Mouse (Mus musculus): Measurements from ENCODE around the gene Nrd1. TPM values are rescaled to one million over a fixed set of nuclear protein-coding genes. Genes with fewer than 3 reads are reported as not detected.
A peak's percentile ranks its signal among the peaks of the same experiment; 100 is the strongest.

Nrd1 gene
- polyA plus RNA-seq, 1 experiment from 2014 or later = 71.8 TPM

GRCm38 (mm10) chr4:109014091-109014490 lies 13.6 kb downstream of the Nrd1 start:
- Histone ChIP-seq H3K27ac (replicated peaks; ENCODE audit: low read depth, low read length) (no peak overlapping the region), H3K4me3 (replicated peaks; ENCODE audit: low read depth, low read length) (no peak overlapping the region), H3K36me3 (ENCODE audit: control insufficient read depth, insufficient read depth, low read length) (peaks cover 28% of the 10 kb centered on the region), H3K9me3 (ENCODE audit: control insufficient read depth, low read length) (no peaks in the 10 kb centered on the region), H3K9ac (replicated peaks; ENCODE audit: low read length) (no peak overlapping the region), H3K27me3 (ENCODE audit: control insufficient read depth, insufficient read depth, low read length) (no peaks in the 10 kb centered on the region), H3K4me2 (ENCODE audit: low read length) (no peak overlapping the region), H3K4me1 (ENCODE audit: control insufficient read depth, insufficient read depth, low read length) (no peaks in the 10 kb centered on the region)
- ATAC-seq (ENCODE audit: low FRiP score, low TSS enrichment) (no peak), DNase-seq (no peak)
- 95% methylated on average over 4 of the region's 4 CpGs for WGBS

GRCm38 (mm10) chr4:109017441-109017840 lies 17.0 kb downstream of the Nrd1 start:
- DNase-seq (no peak), ATAC-seq (ENCODE audit: low FRiP score, low TSS enrichment) (no peak)
- Histone ChIP-seq H3K9me3 (ENCODE audit: control insufficient read depth, low read length) (no peaks in the 10 kb centered on the region), H3K9ac (replicated peaks; ENCODE audit: low read length) (no peak overlapping the region), H3K36me3 (ENCODE audit: control insufficient read depth, insufficient read depth, low read length) (peaks cover 51% of the 10 kb centered on the region), H3K4me2 (ENCODE audit: low read length) (no peak overlapping the region), H3K4me1 (ENCODE audit: control insufficient read depth, insufficient read depth, low read length) (no peaks in the 10 kb centered on the region), H3K27ac (replicated peaks; ENCODE audit: low read depth, low read length) (no peak overlapping the region), H3K4me3 (replicated peaks; ENCODE audit: low read depth, low read length) (no peak overlapping the region), H3K27me3 (ENCODE audit: control insufficient read depth, insufficient read depth, low read length) (no peaks in the 10 kb centered on the region)
- WGBS = 61% methylated on average over 7 of the region's 7 CpGs

GRCm38 (mm10) chr4:109019301-109019700 lies 18.8 kb downstream of the Nrd1 start:
- ATAC-seq (ENCODE audit: low FRiP score, low TSS enrichment) = no peak

GRCm38 (mm10) chr4:109021976-109022375 lies 21.5 kb downstream of the Nrd1 start:
- ATAC-seq (ENCODE audit: low FRiP score, low TSS enrichment) (no peak), DNase-seq (no peak)
- H3K4me1 ChIP-seq (ENCODE audit: control insufficient read depth, insufficient read depth, low read length) = no peaks in the 10 kb centered on the region
- H3K27me3 ChIP-seq (ENCODE audit: control insufficient read depth, insufficient read depth, low read length) = no peaks in the 10 kb centered on the region
- H3K36me3 ChIP-seq (ENCODE audit: control insufficient read depth, insufficient read depth, low read length) = peaks cover 68% of the 10 kb centered on the region
- 86% methylated on average over 1 of the region's 1 CpGs for WGBS
- no peaks in the 10 kb centered on the region for H3K9me3 ChIP-seq (ENCODE audit: control insufficient read depth, low read length)
- no peak overlapping the region for H3K9ac ChIP-seq (replicated peaks; ENCODE audit: low read length)
- no peak overlapping the region for H3K4me2 ChIP-seq (ENCODE audit: low read length)
- no peak overlapping the region for H3K27ac ChIP-seq (replicated peaks; ENCODE audit: low read depth, low read length)
- no peak overlapping the region for H3K4me3 ChIP-seq (replicated peaks; ENCODE audit: low read depth, low read length)

More at GRCm38 (mm10) chr4:109019301-109019700, 18.8 kb downstream of the Nrd1 start:
- H3K27ac ChIP-seq (replicated peaks; ENCODE audit: low read depth, low read length) = no peak overlapping the region
- H3K27me3 ChIP-seq (ENCODE audit: control insufficient read depth, insufficient read depth, low read length) = no peaks in the 10 kb centered on the region
- H3K4me1 ChIP-seq (ENCODE audit: control insufficient read depth, insufficient read depth, low read length) = no peaks in the 10 kb centered on the region
- H3K9ac ChIP-seq (replicated peaks; ENCODE audit: low read length) = no peak overlapping the region
- no peak overlapping the region for H3K4me3 ChIP-seq (replicated peaks; ENCODE audit: low read depth, low read length)
- H3K9me3 ChIP-seq (ENCODE audit: control insufficient read depth, low read length) = no peaks in the 10 kb centered on the region
- no peak overlapping the region for H3K4me2 ChIP-seq (ENCODE audit: low read length)
- DNase-seq = no peak
- 74% methylated on average over 4 of the region's 4 CpGs for WGBS
- H3K36me3 ChIP-seq (ENCODE audit: control insufficient read depth, insufficient read depth, low read length) = peaks cover 58% of the 10 kb centered on the region

- H3K4me1 ChIP-seq (ENCODE audit: control insufficient read depth, insufficient read depth, low read length) = no peaks in the 10 kb centered on the region
- no peaks in the 10 kb centered on the region for H3K9me3 ChIP-seq (ENCODE audit: control insufficient read depth, low read length)
- no peaks in the 10 kb centered on the region for H3K27me3 ChIP-seq (ENCODE audit: control insufficient read depth, insufficient read depth, low read length)
- H3K27ac ChIP-seq (replicated peaks; ENCODE audit: low read depth, low read length) = no peak overlapping the region
- DNase-seq (no peak), ATAC-seq (ENCODE audit: low FRiP score, low TSS enrichment) (no peak)
- no peak overlapping the region for H3K4me3 ChIP-seq (replicated peaks; ENCODE audit: low read depth, low read length)
- peaks cover 66% of the 10 kb centered on the region for H3K36me3 ChIP-seq (ENCODE audit: control insufficient read depth, insufficient read depth, low read length)
- 64% methylated on average over 3 of the region's 3 CpGs for WGBS
- H3K9ac ChIP-seq (replicated peaks; ENCODE audit: low read length) = no peak overlapping the region
- no peak overlapping the region for H3K4me2 ChIP-seq (ENCODE audit: low read length)
Measured at GRCm38 (mm10) chr4:109025061-109025460, 24.6 kb downstream of the Nrd1 start.

GRCm38 (mm10) chr4:109026543-109026942 lies 26.1 kb downstream of the Nrd1 start:
- WGBS = 38% methylated on average over 3 of the region's 3 CpGs
- H3K36me3 ChIP-seq (ENCODE audit: control insufficient read depth, insufficient read depth, low read length) = peaks cover 68% of the 10 kb centered on the region
- H3K9ac ChIP-seq (replicated peaks; ENCODE audit: low read length) = no peak overlapping the region
- no peaks in the 10 kb centered on the region for H3K9me3 ChIP-seq (ENCODE audit: control insufficient read depth, low read length)
- H3K4me3 ChIP-seq (replicated peaks; ENCODE audit: low read depth, low read length) = no peak overlapping the region
- ATAC-seq (ENCODE audit: low FRiP score, low TSS enrichment) (no peak), DNase-seq (no peak)
- no peak overlapping the region for H3K27ac ChIP-seq (replicated peaks; ENCODE audit: low read depth, low read length)
- H3K27me3 ChIP-seq (ENCODE audit: control insufficient read depth, insufficient read depth, low read length) = no peaks in the 10 kb centered on the region
- no peak overlapping the region for H3K4me2 ChIP-seq (ENCODE audit: low read length)
- no peaks in the 10 kb centered on the region for H3K4me1 ChIP-seq (ENCODE audit: control insufficient read depth, insufficient read depth, low read length)

- no peak for ATAC-seq (ENCODE audit: low FRiP score, low TSS enrichment)
- H3K36me3 ChIP-seq (ENCODE audit: control insufficient read depth, insufficient read depth, low read length) = peaks cover 75% of the 10 kb centered on the region
- H3K27ac ChIP-seq (replicated peaks; ENCODE audit: low read depth, low read length) = no peak overlapping the region
- H3K4me3 ChIP-seq (replicated peaks; ENCODE audit: low read depth, low read length) = no peak overlapping the region
- no peak overlapping the region for H3K9ac ChIP-seq (replicated peaks; ENCODE audit: low read length)
- 98% methylated on average over 2 of the region's 2 CpGs for WGBS
- no peaks in the 10 kb centered on the region for H3K9me3 ChIP-seq (ENCODE audit: control insufficient read depth, low read length)
- no peaks in the 10 kb centered on the region for H3K4me1 ChIP-seq (ENCODE audit: control insufficient read depth, insufficient read depth, low read length)
- H3K27me3 ChIP-seq (ENCODE audit: control insufficient read depth, insufficient read depth, low read length) = no peaks in the 10 kb centered on the region
- no peak for DNase-seq
- no peak overlapping the region for H3K4me2 ChIP-seq (ENCODE audit: low read length)
Measured at GRCm38 (mm10) chr4:109029857-109030256, 29.4 kb downstream of the Nrd1 start.

GRCm38 (mm10) chr4:109030266-109030665 lies 29.8 kb downstream of the Nrd1 start:
- no peak overlapping the region for H3K27ac ChIP-seq (replicated peaks; ENCODE audit: low read depth, low read length)
- ATAC-seq (ENCODE audit: low FRiP score, low TSS enrichment) (no peak), DNase-seq (no peak)
- no peaks in the 10 kb centered on the region for H3K27me3 ChIP-seq (ENCODE audit: control insufficient read depth, insufficient read depth, low read length)
- H3K4me3 ChIP-seq (replicated peaks; ENCODE audit: low read depth, low read length) = no peak overlapping the region
- H3K4me2 ChIP-seq (ENCODE audit: low read length) = no peak overlapping the region
- H3K9me3 ChIP-seq (ENCODE audit: control insufficient read depth, low read length) = no peaks in the 10 kb centered on the region
- no peak overlapping the region for H3K9ac ChIP-seq (replicated peaks; ENCODE audit: low read length)
- H3K4me1 ChIP-seq (ENCODE audit: control insufficient read depth, insufficient read depth, low read length) = no peaks in the 10 kb centered on the region
- peaks cover 72% of the 10 kb centered on the region for H3K36me3 ChIP-seq (ENCODE audit: control insufficient read depth, insufficient read depth, low read length)
- WGBS = 96% methylated on average over 2 of the region's 2 CpGs

GRCm38 (mm10) chr4:109036327-109036726 lies 35.9 kb downstream of the Nrd1 start:
- Histone ChIP-seq H3K27ac (replicated peaks; ENCODE audit: low read depth, low read length) (no peak overlapping the region), H3K4me2 (ENCODE audit: low read length) (no peak overlapping the region), H3K9ac (replicated peaks; ENCODE audit: low read length) (no peak overlapping the region), H3K4me1 (ENCODE audit: control insufficient read depth, insufficient read depth, low read length) (no peaks in the 10 kb centered on the region), H3K27me3 (ENCODE audit: control insufficient read depth, insufficient read depth, low read length) (no peaks in the 10 kb centered on the region), H3K9me3 (ENCODE audit: control insufficient read depth, low read length) (no peaks in the 10 kb centered on the region), H3K36me3 (ENCODE audit: control insufficient read depth, insufficient read depth, low read length) (peaks cover 69% of the 10 kb centered on the region), H3K4me3 (replicated peaks; ENCODE audit: low read depth, low read length) (no peak overlapping the region)
- DNase-seq (peak; percentile 62), ATAC-seq (ENCODE audit: low FRiP score, low TSS enrichment) (no peak)
